Mouse (Mus musculus): ENCODE results near the gene Acvrl1. TPM values are rescaled to one million over a fixed set of nuclear protein-coding genes. Genes with fewer than 3 reads are reported as not detected.

Gene Acvrl1
- 10 to 100 TPM; 14.5 to 24.7 (median 21.5) TPM for total RNA-seq (2022)

DNA sequence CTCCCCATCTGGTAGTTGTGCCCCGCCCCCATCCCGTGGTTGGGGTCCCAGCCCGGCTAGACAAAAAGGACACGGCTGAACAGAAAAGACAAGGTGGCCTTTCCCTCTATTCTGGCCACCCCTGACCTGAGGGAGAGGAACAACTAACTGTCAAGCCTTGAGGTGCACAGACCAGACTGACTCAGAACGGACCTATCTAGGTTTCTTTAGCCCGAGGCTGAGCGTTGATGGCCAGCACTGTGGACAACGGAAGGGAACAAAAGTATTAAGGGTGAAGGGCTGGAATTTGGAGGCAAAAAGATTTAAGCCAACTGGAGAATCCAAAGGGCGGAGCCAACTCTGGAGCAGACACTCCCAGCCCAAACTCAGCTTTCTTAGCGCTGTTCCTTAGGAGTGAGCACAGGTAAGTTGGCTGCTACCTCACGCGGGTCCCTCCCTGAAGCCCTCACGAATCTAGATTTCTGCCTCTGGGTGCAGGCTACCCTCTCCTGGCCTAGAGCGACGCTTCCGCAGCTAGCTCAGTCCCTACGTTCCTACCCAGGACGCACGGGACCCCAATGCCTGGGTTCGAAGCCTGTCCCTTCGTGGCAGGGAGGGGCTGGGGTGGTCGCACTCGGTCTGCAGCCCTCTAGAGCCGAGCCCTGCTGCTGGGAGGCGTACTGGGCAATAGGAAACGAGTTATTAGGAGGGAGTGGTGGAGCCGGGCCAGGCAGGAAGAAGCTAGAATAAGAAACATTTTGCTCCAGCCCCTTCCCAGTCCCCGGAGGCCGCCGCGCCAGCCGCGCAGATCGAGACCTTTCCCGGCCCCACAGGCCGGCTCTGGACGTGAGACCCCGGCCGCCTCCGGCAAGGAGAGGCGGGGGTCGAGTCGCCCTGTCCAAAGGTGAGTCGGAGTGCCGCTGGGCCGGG is at the start of gene Acvrl1:
TSS of gene Acvrl1 (plus strand) at position 342 of the 909 bp plus-strand sequence.
- no peak for DNase-seq

DNA sequence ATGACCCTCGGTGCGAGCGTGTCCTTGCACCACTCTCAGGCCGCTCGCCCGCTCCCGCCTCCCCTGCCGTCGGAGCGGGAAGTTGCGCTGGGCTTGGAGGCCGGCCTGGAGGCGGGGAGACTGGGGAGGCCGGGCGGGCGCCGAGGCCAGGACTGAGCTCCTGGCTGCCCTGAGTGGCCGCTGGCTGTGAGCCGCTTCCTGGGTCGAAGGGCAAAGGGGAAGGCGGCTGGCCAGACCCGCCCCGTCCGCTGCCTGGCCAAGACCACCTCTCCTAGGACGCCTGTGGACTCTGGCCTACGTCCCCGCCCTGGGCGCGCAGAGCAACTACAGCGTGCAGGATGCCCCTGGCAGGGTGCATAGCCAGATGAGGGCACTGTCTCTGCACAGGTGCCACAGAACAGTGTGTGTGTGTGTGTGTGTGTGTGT is 49.6 kb upstream of the Acvrl1 start:
- peak; percentile 93 for DNase-seq

DNA sequence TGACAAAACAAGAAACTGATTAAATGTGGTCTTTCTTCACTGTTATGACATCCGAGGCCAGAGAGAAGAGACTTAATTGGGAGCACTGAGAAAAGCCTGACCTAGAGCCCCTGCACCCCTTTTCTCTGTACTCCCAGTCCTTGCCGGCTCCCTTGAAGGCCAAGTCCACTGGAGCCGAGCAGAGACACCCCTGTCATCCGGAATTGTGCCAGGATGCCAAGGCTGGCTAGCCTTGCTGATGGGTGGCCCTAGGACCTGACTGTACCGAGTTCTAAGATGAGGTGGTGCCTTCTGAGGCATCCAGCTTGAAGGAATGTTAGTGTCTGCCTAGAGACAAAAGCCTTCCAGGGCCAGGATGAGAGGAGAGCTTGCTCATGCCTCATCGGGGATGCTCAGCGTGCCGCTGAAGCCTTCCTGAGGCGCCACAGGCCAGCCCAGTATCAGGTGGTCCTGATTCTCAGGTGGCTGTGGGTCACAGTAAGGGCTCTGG is 48.2 kb upstream of the Acvrl1 start:
- DNase-seq = no peak

DNA sequence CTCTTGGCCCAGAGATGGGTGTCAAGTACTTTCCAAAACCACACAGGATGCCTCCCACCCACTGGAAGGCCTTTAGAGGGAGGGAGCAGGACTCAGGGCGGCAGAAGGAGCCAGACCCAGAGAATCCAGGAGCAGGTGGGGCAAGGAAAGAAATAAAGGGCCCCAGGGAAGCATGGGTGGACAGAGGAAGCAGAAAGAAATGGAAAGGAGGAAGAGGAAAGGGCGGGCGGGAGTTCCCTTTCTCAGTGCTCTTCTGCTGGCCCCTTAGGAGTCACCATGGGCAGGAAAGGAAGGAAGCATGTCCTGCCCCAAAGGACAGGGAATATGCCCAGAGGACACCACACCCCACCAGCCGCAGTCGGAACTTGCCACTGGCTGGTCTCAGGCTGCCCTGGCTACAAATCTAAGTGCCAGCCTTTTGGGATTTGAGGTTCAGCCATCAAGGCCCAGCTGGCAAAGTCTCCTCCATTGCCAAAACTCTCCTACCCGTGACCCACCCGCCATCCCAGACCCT is 47.2 kb upstream of the Acvrl1 start:
- DNase-seq = no peak

DNA sequence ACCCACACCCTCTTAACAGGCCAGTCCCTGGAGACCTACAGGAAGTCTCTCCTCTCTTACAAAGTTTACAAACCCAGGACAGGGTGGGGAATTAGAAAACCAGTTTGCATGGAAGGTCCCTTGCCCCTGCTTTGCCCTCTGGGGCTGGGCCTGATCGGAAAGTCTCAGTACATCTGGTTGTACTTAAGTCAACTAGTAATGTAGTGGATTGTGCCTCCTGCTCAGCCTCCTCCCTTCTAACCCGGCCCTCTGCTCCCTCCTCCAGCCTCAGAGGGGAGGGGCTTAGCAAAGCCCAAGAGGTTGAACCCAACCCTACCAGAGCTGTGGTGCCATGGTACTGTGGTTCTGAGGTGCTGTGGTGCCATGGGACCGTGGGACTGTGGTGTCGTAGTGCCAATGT is 46.1 kb upstream of the Acvrl1 start:
- DNase-seq = no peak

DNA sequence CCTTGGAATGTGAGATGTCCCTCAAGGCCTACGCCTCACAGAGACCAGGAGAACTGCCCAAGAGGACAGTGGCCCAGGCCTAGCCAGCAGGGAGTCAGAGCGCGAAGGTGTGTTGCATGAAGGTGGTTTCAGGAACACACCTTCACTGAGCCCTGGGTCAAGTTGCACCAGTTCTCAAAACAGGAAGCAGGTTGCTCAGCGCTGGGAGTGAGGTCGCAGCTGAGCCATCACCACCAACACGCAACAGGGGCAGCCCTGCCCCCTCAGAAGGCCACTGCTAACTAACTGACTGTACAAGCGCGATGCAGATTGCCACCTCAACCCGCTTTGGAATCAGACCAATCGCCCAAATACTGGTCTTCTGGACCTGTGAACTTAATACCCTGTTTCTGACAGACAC is 43.8 kb upstream of the Acvrl1 start:
- DNase-seq = no peak

DNA sequence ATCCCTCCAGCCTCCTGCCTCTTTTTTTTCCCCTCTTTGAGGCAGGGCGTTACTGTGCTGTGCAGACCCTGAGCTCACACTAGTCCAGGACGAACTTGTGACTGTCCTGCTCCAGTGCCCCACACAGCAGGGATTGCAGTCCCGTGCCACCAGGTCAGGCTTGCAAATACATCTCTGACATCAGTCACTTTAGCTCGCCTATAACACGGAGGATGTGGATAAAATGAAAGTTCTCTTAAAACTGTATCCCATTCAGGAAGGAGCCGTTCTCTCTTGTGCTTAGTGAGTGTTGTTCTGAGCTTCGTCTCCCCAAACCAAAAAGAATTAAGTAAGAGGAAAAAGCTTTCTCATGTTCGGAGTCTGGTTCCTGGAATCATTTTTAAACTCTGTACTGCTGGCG is 41.9 kb upstream of the Acvrl1 start:
- DNase-seq = no peak

DNA sequence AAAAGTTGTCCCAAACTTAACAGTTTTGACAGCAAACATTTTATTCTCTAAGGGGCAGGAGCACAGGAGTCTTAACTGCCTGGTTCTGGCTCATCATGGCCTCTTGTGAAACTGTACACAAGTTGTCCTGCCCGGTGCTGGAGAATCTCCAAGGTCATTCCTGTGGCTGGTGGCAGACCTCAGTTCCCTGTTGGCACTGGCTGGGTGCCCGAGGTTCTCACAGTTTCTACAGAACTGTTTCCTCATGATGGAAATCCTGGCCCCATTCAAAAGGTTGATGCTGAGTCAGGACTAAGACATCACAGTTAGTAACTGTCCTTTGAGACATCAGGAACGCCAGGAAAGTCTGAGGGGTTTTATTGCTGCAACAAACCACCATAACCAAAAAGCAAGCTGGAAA is 41.4 kb upstream of the Acvrl1 start:
- peak; percentile 89 for DNase-seq

DNA sequence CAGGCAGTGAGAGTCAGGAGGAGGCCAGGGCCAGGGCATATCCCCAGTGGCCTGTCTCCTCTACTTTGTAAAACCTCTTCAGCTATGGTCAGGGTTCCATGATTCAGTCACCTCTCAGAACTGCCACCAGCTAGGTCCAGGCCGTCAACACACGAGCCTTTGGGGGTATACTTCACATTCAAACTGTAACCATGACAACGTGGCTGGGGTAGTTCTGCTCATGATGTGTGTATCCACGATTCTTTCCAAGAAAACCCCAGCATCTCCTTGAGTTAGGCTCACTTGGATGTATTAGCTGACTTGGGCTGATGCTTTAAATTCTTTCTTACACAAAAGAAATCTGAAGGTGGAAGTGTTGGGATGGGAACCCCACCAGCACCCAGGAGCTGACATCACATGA is 40.0 kb upstream of the Acvrl1 start:
- no peak for DNase-seq

DNA sequence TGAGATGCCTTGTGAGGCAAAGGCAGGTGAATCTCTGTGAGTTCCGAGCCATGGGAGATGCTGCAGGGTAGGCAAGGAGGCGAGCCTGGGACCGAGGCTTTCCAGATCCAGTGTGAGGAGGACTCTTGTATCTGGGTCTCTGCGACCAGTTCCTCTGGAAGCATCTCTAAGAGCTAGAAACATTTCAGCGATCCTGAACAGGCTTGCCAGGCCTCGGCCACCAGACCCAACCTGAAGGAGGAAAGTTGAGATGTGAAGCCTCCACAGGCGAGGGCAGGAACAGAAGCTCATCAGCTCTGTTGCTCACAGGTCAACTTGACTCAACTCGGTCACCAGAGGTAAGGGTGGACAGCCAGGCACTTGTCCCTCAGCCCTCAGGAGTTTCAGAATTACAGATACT is 36.8 kb upstream of the Acvrl1 start:
- DNase-seq = no peak

DNA sequence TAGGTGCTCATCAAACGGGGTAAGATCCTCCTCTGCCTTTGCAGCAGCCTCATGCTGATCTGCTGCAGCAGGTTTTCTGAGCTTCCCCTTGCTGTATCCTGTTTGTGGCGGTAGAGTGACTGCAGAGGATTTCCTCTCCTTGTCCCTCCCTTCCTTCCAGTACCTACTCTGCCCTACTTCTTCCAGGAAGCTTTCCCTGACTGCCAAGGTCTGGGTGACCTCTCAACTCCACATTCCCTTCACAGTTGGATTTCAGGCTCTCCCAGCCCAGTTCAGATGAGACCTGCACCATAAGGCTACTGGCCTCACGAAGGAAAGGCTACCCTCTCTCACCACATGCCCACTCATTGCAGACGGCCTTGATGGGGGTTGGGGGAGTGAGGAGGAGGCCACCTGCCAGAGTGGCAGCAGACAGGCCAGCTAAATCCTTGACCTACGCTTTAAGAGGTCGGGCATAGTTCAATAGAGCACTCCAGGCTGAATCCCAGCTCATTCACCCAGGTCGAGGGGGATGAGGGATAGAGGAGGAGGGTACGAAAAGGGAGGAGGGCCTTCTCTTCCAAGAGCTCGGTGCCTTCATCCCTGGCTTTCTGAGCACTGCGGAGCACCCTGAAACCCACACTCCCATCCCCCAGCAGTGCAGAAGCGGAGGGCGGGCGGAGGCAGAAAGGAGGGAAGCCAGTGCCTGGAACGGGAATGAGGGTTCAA is 36.0 kb upstream of the Acvrl1 start:
- DNase-seq = no peak

DNA sequence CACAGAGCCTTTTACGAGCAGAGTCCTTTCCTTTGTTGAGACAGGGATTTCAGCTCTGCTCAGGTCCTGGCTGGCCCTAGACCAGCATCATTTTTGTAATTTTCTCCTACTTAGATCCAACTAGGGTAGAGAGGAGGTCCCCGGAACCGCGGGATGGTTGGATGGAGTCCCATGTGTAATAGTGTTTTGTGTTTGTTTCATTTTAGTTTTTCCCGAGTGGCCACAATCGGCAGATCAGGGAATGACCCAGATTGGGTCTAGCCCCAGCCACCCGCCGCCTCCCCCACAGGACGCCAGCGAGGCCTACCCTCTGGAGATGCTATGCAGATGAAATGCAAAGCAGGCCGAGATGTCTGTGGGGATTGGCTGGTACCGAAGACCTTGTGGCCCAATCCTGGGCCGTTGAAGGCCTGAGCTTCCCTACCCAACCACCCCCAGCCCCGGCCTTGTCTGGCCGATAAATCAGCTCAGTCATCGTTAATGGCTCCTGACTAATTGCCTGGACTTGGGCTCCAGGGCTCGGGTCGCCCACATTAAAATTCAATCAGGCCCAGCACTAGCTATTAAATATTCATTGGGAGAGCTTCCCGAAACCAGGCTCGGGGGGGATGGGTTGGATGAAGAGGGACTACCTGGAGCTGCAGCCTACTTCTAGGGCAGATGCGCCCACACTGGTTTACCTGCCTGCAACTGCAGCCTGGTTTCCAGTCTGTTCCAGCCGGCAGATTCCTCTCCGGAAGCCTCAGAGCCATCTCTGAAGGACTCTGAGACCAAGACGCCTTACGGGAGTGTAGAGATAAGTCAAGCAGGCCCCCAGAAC is 35.3 kb upstream of the Acvrl1 start:
- peak; percentile 60 for DNase-seq

DNA sequence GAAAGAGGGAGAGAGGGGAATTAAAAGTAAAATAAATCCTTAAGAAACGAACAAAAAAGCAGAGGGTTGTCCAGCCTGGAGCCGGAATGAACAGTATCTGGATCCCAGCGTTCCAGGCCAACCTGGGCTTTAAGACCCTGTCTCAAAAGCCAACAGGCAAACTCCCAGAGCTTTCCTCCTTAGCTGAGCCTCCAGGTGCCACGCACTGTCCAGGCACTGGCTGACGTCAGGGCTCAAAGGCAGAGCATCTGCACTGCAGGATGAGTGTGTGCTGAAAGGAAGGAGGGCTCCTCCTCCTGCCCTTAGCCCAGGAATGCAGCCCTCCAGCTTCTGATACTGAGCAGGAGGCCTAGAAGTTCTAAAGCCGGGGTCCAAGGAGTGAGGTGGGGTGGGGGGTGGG is 34.3 kb upstream of the Acvrl1 start:
- DNase-seq = no peak

DNA sequence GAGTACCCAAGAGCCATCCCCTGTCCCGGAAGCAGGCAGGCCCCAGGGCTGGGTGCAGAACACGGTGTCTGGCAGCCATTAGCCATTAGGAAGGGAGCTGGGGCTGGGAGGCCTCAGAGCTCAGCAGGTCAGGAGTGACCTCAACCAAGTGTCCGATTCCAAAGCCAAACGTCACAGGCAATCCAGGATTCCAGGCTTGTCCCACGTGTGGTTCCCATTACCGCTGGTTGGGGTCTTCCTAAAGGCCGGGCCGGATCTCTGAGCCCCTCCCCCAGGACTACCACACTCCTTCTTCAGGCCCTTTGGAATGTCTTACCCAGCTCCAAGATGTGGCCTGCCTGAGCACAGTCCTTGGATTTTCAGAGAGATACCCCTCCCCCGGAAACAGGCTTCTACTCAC is 33.3 kb upstream of the Acvrl1 start:
- no peak for DNase-seq

DNA sequence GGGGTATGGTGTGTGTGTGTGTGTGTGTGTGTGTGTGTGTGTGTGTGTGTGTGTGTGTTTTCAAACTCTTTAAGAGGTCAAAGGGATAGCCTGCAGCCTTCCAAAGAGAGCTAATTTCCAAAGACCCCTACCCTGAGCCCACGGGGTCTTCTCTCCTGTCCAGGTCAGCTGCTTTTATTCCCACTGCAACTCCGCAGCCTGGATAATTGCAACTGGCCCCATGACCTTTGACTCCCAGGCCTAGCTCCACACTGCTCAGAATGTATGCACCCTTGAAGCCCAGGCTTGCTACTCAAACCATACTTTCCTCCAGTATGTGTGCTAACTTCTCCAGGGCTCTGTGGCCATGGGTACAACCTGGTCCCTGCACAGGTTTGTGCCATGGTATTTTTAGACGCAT is 32.9 kb upstream of the Acvrl1 start:
- no peak for DNase-seq

DNA sequence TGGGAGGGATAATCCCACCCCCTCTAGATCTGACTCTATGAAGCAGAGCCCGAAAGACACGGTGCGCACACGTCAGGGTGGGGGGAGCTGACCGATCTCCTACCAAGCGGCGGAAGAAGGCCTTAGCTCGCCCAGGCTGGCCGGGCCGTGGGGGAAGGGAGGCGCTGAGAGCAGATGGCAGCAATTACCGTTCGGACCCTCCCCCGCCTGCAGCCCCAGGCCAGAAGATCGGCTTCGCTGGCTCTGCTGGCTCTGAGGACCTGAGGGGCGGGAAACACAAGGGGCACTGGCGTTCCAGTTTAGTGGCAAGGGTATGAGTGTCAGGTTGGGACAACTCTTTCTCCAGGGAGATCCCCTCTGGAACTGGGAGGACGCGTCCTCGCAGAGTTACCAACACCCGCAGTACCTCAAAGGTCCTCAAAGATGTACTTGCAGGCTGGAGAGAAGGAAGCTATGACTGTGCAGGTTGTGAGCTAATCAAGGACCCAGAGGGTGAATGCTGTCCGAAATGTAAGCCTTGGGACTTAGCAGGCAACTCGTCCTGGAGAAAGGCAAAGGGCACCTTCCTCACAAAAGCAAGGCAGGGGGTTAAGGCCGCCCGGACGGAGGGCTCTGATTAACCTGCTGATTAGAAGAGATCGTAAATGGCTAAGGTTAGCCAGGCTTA is 30.2 kb upstream of the Acvrl1 start:
- no peak for DNase-seq

DNA sequence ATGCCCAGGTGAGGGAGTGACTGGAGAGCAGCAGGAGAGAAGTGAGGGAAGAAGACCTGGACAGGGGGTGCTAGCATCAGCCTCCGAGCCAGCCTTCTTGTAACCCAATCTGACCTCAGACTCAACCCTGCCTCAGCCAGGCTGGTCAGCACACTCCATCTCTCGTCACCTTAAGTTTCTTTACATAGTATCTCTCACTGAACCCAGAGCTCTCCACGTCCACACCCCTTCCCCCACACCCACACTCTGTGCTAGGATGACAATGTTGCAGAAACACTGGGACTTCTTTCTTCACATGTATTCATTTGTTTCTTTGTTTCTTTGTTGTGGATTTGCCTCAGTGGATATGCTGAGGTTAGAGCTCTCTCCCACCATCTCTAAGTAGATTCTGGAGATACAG is 27.3 kb upstream of the Acvrl1 start:
- no peak for DNase-seq

DNA sequence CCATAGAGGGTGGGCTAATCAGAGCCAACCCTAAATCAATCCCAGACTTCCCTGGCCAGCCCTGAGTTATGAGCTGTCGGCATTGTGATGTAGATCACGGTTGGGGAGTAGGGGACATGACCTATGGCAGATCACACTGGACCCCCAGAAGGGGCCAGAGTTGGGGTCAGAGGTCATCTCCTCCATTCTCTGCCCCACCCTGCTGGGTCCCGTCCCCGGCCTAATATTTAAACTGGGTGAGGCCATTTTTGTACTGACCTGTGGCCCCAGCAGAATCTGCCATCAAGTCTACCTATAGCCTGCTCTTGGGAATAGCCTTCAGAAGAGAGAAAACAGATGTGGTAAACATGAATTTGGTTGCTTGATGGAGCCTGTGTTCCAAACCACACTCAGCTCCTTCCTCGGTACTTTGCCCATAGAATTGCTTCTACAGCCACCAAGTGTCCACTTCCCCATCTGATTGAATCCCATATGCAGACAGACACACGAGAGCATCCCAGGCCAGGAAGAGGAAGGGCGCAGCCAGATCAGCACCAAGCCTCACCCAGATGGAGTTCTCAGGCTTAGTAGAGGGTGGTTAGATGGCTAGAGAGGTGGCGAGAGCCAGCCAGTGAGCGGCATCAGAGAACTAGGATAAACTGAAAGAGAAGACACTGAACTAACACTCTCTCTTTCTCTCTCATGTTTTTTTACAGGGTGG is 24.6 kb upstream of the Acvrl1 start:
- no peak for DNase-seq

DNA sequence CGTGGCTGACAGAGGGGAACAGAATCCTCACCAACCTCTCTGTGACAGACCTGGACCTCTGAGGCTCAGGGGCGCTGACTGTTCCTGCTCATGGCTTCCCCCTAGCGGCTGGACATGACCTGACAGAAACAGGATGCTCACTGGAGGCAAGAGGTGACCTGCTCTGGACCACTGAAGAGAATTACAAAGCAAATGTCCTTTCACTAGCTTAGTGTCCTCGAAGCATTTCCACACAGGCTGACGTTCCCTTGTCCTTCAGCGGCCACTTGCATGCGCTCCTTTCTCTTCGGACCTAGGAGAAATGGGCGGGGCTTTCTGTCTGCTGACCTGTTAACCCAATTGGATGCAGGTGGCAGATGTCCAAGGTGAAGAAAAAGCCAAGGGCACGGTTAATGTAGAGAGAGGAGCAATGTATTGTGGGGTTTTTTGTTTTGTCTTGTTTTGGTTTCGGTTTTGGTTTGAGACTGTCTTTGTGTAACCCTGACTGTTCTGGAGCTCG is 22.8 kb upstream of the Acvrl1 start:
- peak; percentile 91 for DNase-seq

DNA sequence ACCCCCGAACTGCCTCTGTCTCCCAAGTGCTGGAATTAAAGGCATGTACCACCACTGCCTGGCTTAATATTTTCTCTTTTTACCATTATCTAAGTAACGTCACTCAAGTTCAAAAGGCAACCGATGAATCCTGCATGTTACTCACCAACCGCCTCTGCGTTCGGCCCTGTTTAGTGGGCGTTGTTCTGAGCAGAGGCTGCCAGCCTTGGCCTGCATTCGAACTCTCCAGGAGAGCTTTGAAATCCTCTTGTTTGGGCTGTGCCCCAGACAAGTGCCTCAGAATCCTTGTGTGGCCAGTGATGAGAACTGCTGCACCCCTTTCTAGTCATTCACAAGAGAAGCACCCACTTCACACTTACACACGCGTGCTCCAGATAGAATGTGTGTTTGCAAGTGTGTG is 22.3 kb upstream of the Acvrl1 start:
- peak; percentile 66 for DNase-seq
